Mouse (Mus musculus) midbrain, embryonic 14.5 days (tissue): Measurements from ENCODE around the gene Kat2a. TPM values are rescaled to one million over a fixed set of nuclear protein-coding genes. Genes with fewer than 3 reads are reported as not detected.

Experiments used
- ATAC-seq: fragments of 200-750 bp; cut with Nextera tagmentation; 2 replicates; pipeline ENCODE4 v1.8.0; 2017; ENCODE audit warnings: moderate number of reproducible peaks, moderate library complexity; ENCODE audit not compliant: low FRiP score, low TSS enrichment
- DNase-seq: peaks from one replicate; pipeline ENCODE4 v3.0.0-alpha.2; 2015
- H3K27ac ChIP-seq: fragments of 300-500 bp; sonication (generic); replicated peaks from 2 replicates; pipeline ENCODE4 v1.5.1; 2014; ENCODE audit warnings: mild to moderate bottlenecking, low read depth, low read length, moderate library complexity
- H3K27me3 ChIP-seq: fragments of 300-500 bp; sonication (generic); 2 replicates; pipeline ENCODE4 v1.6.1; 2014; ENCODE audit warnings: low read length, control low read depth, mixed read lengths; ENCODE audit not compliant: control insufficient read depth, insufficient read depth
- H3K36me3 ChIP-seq: fragments of 300-500 bp; sonication (generic); 2 replicates; pipeline ENCODE4 v1.6.1; 2014; ENCODE audit warnings: low read length, control low read depth; ENCODE audit not compliant: control insufficient read depth, insufficient read depth
- H3K4me1 ChIP-seq: fragments of 300-500 bp; sonication (generic); 2 replicates; pipeline ENCODE4 v1.6.1; 2014; ENCODE audit warnings: mild to moderate bottlenecking, antibody characterized with exemption, low read length, control low read depth; ENCODE audit not compliant: control insufficient read depth, insufficient read depth
- H3K4me2 ChIP-seq: fragments of 300-500 bp; sonication (generic); 2 replicates; pipeline ENCODE4 v1.6.1; 2014; ENCODE audit warnings: mild to moderate bottlenecking, low read length, moderate library complexity
- H3K4me3 ChIP-seq: fragments of 300-500 bp; sonication (generic); replicated peaks from 2 replicates; pipeline ENCODE4 v1.5.1; 2014; ENCODE audit warnings: low read depth, low read length
- H3K9ac ChIP-seq: fragments of 300-500 bp; sonication (generic); replicated peaks from 2 replicates; pipeline ENCODE4 v1.6.1; 2014; ENCODE audit warnings: mild to moderate bottlenecking, low read length, moderate library complexity
- H3K9me3 ChIP-seq: fragments of 300-500 bp; sonication (generic); 2 replicates; pipeline ENCODE4 v1.6.1; 2016; ENCODE audit warnings: low read length, control low read depth, mixed read lengths; ENCODE audit not compliant: control insufficient read depth
- WGBS: fragments of 180-500 bp; shearing (Covaris S2); extraction: QIAGEN DNeasy Blood & Tissue Kit; methylation state at CpG from one replicate; pipeline ENCODE4 v1.1.7; 2014; 5-methylcytosine and 5-hydroxymethylcytosine counted together
- polyA plus RNA-seq: library from polyadenylated mRNA; unstranded; fragments of >200 nt; fragmentation: Nextera tagmentation; extraction: Ambion mirVana; gene quantifications from 2 replicates; pipeline ENCODE4 v1.2.1, GENCODE M21; 2014

Gene Kat2a
- polyA plus RNA-seq, 1 experiment from 2014 or later, result 53.7 TPM

DNA sequence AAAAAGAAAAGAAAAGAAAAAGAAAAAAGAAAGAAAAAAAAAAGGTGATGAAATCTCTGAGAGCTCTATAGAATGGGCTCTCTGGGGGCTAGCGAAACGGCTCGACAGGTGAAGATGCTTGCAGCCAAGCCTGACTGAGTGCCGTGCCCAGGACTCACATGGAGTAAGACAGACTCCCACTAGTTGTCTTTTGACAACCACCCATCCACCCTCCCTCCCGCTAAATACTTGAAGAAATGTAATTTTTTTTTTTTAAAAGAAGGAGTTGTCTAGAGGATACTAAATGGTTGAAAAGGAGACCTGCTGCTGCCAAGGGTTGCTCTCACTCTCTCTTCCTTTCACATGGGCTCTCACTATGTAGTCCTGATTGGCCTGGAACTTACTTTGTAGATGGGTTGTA is 26.5 kb upstream of the Kat2a start:
- Histone ChIP-seq H3K27me3 (no peaks in the 10 kb centered on the region), H3K4me2 (peak overlapping the region; percentile 69), H3K4me1 (peaks cover 19% of the 10 kb centered on the region), H3K9ac (peak overlapping the region; percentile 64), H3K9me3 (no peaks in the 10 kb centered on the region), H3K27ac (peak overlapping the region; percentile 85), H3K4me3 (peak overlapping the region; percentile 98), H3K36me3 (peaks cover 13% of the 10 kb centered on the region)
- WGBS, result 16% methylated on average over 5 of the region's 5 CpGs
- ATAC-seq (no peak), DNase-seq (no peak)

DNA sequence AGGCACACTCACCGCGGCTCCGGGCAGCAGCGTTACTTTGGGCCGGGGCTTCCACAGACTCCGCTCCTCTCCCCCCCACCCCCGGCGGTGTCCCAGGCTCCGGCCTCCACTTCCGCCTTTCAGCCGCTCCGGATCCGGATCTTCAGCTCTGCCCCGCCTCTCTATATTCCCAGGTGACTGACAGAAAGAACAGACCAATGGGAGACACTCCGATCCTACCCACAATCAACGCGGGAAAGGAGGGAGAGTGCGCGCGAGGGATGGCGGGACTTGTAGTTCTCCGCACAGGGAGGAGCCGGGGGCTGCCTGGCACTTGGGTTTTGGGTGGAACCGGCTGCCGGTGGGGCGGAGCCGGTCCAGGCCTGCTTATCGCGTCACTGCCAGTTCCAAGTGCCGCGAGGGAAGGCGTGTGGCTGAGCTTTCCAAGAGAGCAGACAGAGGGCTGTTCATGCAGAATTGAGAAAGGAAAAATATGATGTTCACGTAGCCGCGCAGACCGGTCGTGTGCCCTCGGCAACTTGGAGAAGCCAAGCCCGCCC is 25.9 kb upstream of the Kat2a start, which contains the start of gene Rab5c:
Gene Rab5c (minus strand): TSS at position 150 of the 539 bp plus-strand sequence.
- no peaks in the 10 kb centered on the region for H3K9me3 ChIP-seq
- WGBS, result under 1% methylated on average over 39 of the region's 39 CpGs
- DNase-seq (peak; percentile 98), ATAC-seq (peak; percentile 98)
- peak within 1 kb of the TSS; percentile 91 for H3K9ac ChIP-seq
- H3K27ac ChIP-seq, result peak within 1 kb of the TSS; percentile 85
- peak within 1 kb of the TSS; percentile 87 for H3K4me2 ChIP-seq
- no peaks in the 10 kb centered on the region for H3K27me3 ChIP-seq
- peak within 1 kb of the TSS; percentile 98 for H3K4me3 ChIP-seq
- H3K36me3 ChIP-seq, result peaks cover 11% of the 10 kb centered on the region
- H3K4me1 ChIP-seq, result peaks cover 19% of the 10 kb centered on the region

GRCm38 (mm10) chr11:100737105-100737733 is 25.0 kb upstream of the Kat2a start:
- H3K9ac ChIP-seq, result peak overlapping the region; percentile 91
- peak overlapping the region; percentile 98 for H3K4me3 ChIP-seq
- peaks cover 13% of the 10 kb centered on the region for H3K36me3 ChIP-seq
- WGBS, result 2% methylated on average over 13 of the region's 13 CpGs
- H3K4me2 ChIP-seq, result peak overlapping the region; percentile 87
- H3K27me3 ChIP-seq, result no peaks in the 10 kb centered on the region
- peaks cover 19% of the 10 kb centered on the region for H3K4me1 ChIP-seq
- H3K9me3 ChIP-seq, result no peaks in the 10 kb centered on the region
- ATAC-seq (no peak), DNase-seq (no peak)
- no peak overlapping the region for H3K27ac ChIP-seq

- Histone ChIP-seq H3K27ac (no peak overlapping the region), H3K4me2 (peak overlapping the region; percentile 87), H3K4me1 (peaks cover 19% of the 10 kb centered on the region), H3K36me3 (peaks cover 14% of the 10 kb centered on the region), H3K9me3 (no peaks in the 10 kb centered on the region), H3K4me3 (peak overlapping the region; percentile 98; the same call in 1 of the 2 replicates), H3K27me3 (no peaks in the 10 kb centered on the region), H3K9ac (peak overlapping the region; percentile 91; the same call in 1 of the 2 replicates)
- DNase-seq (no peak), ATAC-seq (no peak)
- 81% methylated on average over 4 of the region's 4 CpGs for WGBS
Measured at GRCm38 (mm10) chr11:100736746-100737080, 24.4 kb upstream of the Kat2a start.

DNA sequence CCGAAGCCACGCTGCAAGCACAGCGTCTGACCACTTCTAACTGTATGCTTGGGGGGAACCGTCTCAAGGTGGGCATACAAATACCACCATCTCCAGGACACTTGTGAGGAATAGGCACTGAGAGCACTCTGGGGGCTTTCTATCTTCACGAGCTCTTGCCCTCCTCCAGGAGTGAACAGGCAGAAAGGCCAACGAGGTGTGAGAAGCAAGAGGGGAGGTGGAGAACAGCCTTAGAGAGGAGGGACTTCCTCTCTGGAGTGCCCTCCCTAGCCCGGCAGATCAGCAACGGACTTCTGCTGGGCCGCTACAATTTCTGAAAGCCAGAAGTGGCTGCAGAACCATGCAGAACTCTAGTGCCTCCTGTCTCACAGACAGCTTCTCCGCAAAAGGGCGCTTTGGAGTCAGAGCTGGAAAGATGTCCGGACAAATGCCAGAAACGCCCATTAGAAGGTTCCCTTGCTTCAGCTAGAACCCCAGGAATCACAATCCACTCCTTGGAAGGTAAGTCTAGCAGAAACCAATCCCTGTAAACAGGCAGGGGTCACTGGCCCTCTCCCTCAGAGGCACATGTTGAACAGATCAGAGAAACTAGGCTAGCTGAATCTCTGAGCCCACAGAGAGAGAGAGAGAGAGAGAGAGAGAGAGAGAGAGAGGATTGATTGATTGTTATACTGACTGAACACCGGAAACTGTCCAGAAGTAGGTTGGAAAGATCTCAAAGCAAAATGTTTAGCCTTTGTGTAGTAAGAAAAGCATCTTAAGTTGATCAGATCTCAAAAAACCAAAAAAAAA is 23.9 kb upstream of the Kat2a start:
- Histone ChIP-seq H3K4me2 (peak overlapping the region; percentile 87), H3K4me1 (peaks cover 19% of the 10 kb centered on the region), H3K36me3 (peaks cover 10% of the 10 kb centered on the region; the same call in 1 of the 2 replicates), H3K27me3 (no peaks in the 10 kb centered on the region), H3K9ac (no peak overlapping the region), H3K4me3 (no peak overlapping the region), H3K9me3 (no peaks in the 10 kb centered on the region), H3K27ac (no peak overlapping the region)
- DNase-seq, result no peak
- ATAC-seq, result no peak
- 85% methylated on average over 14 of the region's 14 CpGs for WGBS

- H3K4me1 ChIP-seq, result peaks cover 19% of the 10 kb centered on the region
- no peaks in the 10 kb centered on the region for H3K27me3 ChIP-seq
- DNase-seq (no peak), ATAC-seq (no peak)
- 93% methylated on average over 9 of the region's 9 CpGs for WGBS
- H3K27ac ChIP-seq, result no peak overlapping the region
- no peaks in the 10 kb centered on the region for H3K9me3 ChIP-seq
- H3K4me2 ChIP-seq, result no peak overlapping the region
- no peak overlapping the region for H3K4me3 ChIP-seq
- no peak overlapping the region for H3K9ac ChIP-seq
- H3K36me3 ChIP-seq, result peaks cover 10% of the 10 kb centered on the region; the same call in 1 of the 2 replicates
Measured at GRCm38 (mm10) chr11:100735134-100735865, 23.0 kb upstream of the Kat2a start.

DNA sequence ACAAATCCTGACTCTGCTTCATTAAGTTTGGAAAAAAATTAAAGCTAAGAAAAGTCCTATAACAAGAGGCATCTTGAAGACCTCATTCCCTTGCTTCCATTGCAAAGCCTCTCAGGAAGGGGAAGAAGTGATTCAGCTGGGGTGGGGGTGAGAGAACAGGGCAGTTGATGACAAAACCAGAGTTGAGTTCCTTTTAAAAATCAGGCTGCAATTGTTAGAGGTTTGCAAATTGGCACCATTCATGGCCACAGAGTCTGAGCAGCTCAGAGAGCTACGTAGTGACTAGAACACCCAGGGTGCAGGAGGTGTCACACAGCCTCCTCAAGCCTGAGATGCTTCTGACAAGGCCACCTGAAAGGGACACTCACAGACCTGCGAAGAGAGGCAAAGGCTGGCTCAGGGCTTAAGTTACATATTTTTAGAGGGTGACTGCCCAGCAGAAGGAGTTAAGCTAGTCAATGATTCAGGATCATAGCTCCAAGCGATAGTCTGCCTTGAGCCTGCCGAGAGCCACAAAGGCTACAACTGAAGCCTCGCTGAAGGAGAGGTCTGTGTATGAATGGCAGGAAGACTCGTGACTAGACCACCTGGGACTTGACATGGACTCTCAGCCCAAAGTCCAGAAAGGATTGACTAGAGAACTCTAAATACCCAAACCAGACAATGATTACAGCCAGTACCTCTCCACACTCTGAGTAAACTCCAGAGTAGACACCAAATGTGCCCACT is 18.4 kb upstream of the Kat2a start:
- ATAC-seq (no peak), DNase-seq (no peak)
- no peak overlapping the region for H3K9ac ChIP-seq
- no peaks in the 10 kb centered on the region for H3K9me3 ChIP-seq
- no peak overlapping the region for H3K4me2 ChIP-seq
- no peaks in the 10 kb centered on the region for H3K27me3 ChIP-seq
- H3K4me1 ChIP-seq, result no peaks in the 10 kb centered on the region
- no peak overlapping the region for H3K27ac ChIP-seq
- H3K4me3 ChIP-seq, result no peak overlapping the region
- peaks cover 24% of the 10 kb centered on the region for H3K36me3 ChIP-seq
- WGBS, result 90% methylated on average over 6 of the region's 6 CpGs

DNA sequence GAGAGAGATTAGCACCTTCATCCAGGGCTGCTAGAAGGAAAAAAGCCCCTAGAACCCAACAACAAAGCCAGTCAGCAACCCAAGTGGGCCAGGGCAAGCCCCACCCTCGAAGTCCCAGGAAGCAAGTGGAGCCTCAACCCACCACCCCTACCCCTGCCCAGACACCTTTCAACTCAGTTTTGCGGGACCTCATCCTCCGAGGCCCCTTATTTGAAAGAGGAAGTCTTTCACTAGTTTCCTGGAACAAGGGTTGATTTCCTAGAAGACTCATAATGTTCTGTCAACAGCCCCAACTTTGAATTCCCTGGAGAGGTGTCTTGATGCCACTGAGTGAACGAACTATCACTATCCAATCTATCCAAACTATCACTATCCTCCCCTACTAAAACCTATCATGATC is 17.7 kb upstream of the Kat2a start:
- peaks cover 24% of the 10 kb centered on the region for H3K36me3 ChIP-seq
- 94% methylated on average over 4 of the region's 4 CpGs for WGBS
- no peak overlapping the region for H3K4me2 ChIP-seq
- H3K27ac ChIP-seq, result no peak overlapping the region
- no peak overlapping the region for H3K4me3 ChIP-seq
- H3K9ac ChIP-seq, result no peak overlapping the region
- ATAC-seq (no peak), DNase-seq (no peak)
- H3K4me1 ChIP-seq, result no peaks in the 10 kb centered on the region
- H3K27me3 ChIP-seq, result no peaks in the 10 kb centered on the region
- no peaks in the 10 kb centered on the region for H3K9me3 ChIP-seq
